Mouse (Mus musculus) forelimb bud, embryonic 11.5 days (tissue): ENCODE measurements around the gene Gli2.

ENCODE experiments used
- DNase-seq: peaks from one replicate; pipeline ENCODE4 v3.0.0-alpha.2; 2012; ENCODE audit warnings: low read depth, low spot score

The Gli2 gene

GRCm38 (mm10) chr1:118994482-118995105 is 58.8 kb downstream of the Gli2 start:
- DNase-seq, result no peak

- DNase-seq, result no peak
These were observed 59.6 kb downstream of the Gli2 start for GRCm38 (mm10) chr1:118993775-118994174.

GRCm38 (mm10) chr1:118988331-118988730 is 65.1 kb downstream of the Gli2 start:
- no peak for DNase-seq

- no peak for DNase-seq
These were observed 65.9 kb downstream of the Gli2 start for GRCm38 (mm10) chr1:118987538-118987937.

- no peak for DNase-seq
These were observed 70.0 kb downstream of the Gli2 start for GRCm38 (mm10) chr1:118983389-118983788.

- peak; percentile 30 for DNase-seq
These were observed 70.6 kb downstream of the Gli2 start for GRCm38 (mm10) chr1:118982805-118983211.

GRCm38 (mm10) chr1:118981943-118982804 is 71.2 kb downstream of the Gli2 start:
- peak; percentile 87 for DNase-seq

- no peak for DNase-seq
These were observed 72.8 kb downstream of the Gli2 start for GRCm38 (mm10) chr1:118980636-118981035.

- DNase-seq, result no peak
These were observed 76.8 kb downstream of the Gli2 start for GRCm38 (mm10) chr1:118976596-118976995.

GRCm38 (mm10) chr1:118975376-118975775 is 78.0 kb downstream of the Gli2 start:
- no peak for DNase-seq

- DNase-seq, result no peak
These were observed 83.4 kb downstream of the Gli2 start for GRCm38 (mm10) chr1:118970068-118970467.

GRCm38 (mm10) chr1:118969409-118969808 is 84.0 kb downstream of the Gli2 start:
- no peak for DNase-seq

- DNase-seq, result no peak
These were observed 84.7 kb downstream of the Gli2 start for GRCm38 (mm10) chr1:118968661-118969179.

- no peak for DNase-seq
These were observed 85.4 kb downstream of the Gli2 start for GRCm38 (mm10) chr1:118967976-118968375.

GRCm38 (mm10) chr1:118967281-118967680 is 86.1 kb downstream of the Gli2 start:
- DNase-seq, result no peak

- DNase-seq, result no peak
These were observed 94.8 kb downstream of the Gli2 start for GRCm38 (mm10) chr1:118958644-118959043.

- no peak for DNase-seq
These were observed 97.6 kb downstream of the Gli2 start for GRCm38 (mm10) chr1:118955791-118956190.

- DNase-seq, result peak; percentile 55
These were observed 98.8 kb downstream of the Gli2 start for GRCm38 (mm10) chr1:118954434-118955301.

- no peak for DNase-seq
These were observed 100.4 kb downstream of the Gli2 start for GRCm38 (mm10) chr1:118953031-118953430.

- DNase-seq, result no peak
These were observed 101.1 kb downstream of the Gli2 start for GRCm38 (mm10) chr1:118952318-118952717.

- no peak for DNase-seq
These were observed 105.0 kb downstream of the Gli2 start for GRCm38 (mm10) chr1:118948407-118948806.

GRCm38 (mm10) chr1:118947221-118947620 is 106.2 kb downstream of the Gli2 start:
- no peak for DNase-seq
